Mouse (Mus musculus): ENCODE data around the gene Anapc2. TPM values are rescaled to one million over a fixed set of nuclear protein-coding genes. Genes with fewer than 3 reads are reported as not detected.

Anapc2 gene
- polyA plus RNA-seq, 1 experiment from 2014 or later = 89.0 TPM

- Histone ChIP-seq H3K27me3 (replicated peaks; ENCODE audit: insufficient read depth, low read length) (peaks cover 12% of the 10 kb centered on the region), H3K4me2 (replicated peaks; ENCODE audit: low read depth, low read length) (no peak overlapping the region)
- TF ChIP-seq CTCF (IDR thresholded peaks at IDR 0.05) (no peak), EP300 (IDR thresholded peaks at IDR 0.05) (no peak)
Observed at GRCm38 (mm10) chr2:25310969-25311368, 38.7 kb downstream of the Anapc2 start.

GRCm38 (mm10) chr2:25311491-25311891 is 39.2 kb downstream of the Anapc2 start:
- Histone ChIP-seq H3K27me3 (replicated peaks; ENCODE audit: insufficient read depth, low read length) (peaks cover 12% of the 10 kb centered on the region), H3K36me3 (ENCODE audit: insufficient read depth, low read length) (no peaks in the 10 kb centered on the region), H3K27ac (ENCODE audit: low read length) (no peak overlapping the region), H3K4me2 (replicated peaks; ENCODE audit: low read depth, low read length) (no peak overlapping the region), H3K4me3 (ENCODE audit: low read depth, low read length) (no peak overlapping the region), H3K4me1 (ENCODE audit: insufficient read depth, low read depth, low read length) (no peaks in the 10 kb centered on the region), H3K9ac (replicated peaks; ENCODE audit: low read depth) (no peak overlapping the region), H3K9me3 (ENCODE audit: low read length) (no peaks in the 10 kb centered on the region)
- 4% methylated on average over 11 of the region's 11 CpGs for WGBS
- ATAC-seq (no peak), DNase-seq (ENCODE audit: low spot score) (no peak)
- TF ChIP-seq CTCF (IDR thresholded peaks at IDR 0.05) = no peak
- TF ChIP-seq EP300 (IDR thresholded peaks at IDR 0.05) = no peak

More at GRCm38 (mm10) chr2:25310969-25311368, 38.7 kb downstream of the Anapc2 start:
- ATAC-seq = no peak
- no peak overlapping the region for H3K9ac ChIP-seq (replicated peaks; ENCODE audit: low read depth)
- H3K27ac ChIP-seq (ENCODE audit: low read length) = no peak overlapping the region
- DNase-seq (ENCODE audit: low spot score) = no peak
- no peaks in the 10 kb centered on the region for H3K36me3 ChIP-seq (ENCODE audit: insufficient read depth, low read length)
- no peaks in the 10 kb centered on the region for H3K4me1 ChIP-seq (ENCODE audit: insufficient read depth, low read depth, low read length)
- H3K9me3 ChIP-seq (ENCODE audit: low read length) = no peaks in the 10 kb centered on the region
- 3% methylated on average over 22 of the region's 22 CpGs for WGBS
- H3K4me3 ChIP-seq (ENCODE audit: low read depth, low read length) = no peak overlapping the region

DNA sequence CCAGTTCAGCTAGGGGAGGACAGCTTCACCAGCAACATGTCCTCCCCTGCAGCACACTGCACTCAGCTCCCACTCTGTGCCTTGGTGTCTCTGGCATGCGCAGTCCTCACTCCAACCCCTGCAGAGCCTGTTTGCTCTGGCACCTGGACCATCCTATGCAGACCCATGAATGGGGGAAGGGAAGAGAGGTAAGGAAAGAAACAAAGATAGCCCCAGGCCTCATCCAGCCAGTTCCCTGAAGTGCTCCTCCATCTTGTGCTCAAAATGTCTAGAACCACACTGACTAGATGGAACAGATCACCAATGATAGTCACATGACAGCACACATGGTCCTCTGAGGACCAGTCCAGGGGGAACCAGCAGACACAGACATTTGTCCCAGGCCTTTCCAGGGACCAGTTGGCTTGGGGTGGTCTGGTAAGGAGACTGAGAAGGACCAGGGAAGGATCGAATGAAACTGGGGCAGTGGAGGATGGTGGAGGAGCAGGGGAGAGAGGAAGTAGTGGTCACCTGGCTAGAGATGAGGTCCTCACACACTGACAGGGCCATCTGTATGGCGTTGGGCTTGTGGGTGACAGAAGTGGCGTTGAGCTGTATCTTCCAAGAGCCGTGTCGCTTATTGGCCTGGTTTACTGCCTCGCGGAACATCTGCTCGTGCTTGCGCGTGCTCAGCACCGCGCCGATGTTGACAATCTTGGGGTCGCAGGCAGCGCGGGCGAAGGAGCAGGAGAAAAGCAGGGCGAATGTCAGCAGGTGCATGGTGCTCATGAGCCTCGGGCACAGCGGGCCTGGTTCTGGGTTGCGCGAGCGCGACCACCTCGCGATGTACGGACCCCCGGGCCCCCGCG is 46.1 kb downstream of the Anapc2 start:
- DNase-seq (ENCODE audit: low spot score) (no peak), ATAC-seq (no peak)
- Histone ChIP-seq H3K9me3 (ENCODE audit: low read length) (no peaks in the 10 kb centered on the region), H3K9ac (replicated peaks; ENCODE audit: low read depth) (no peak overlapping the region), H3K4me1 (ENCODE audit: insufficient read depth, low read depth, low read length) (no peaks in the 10 kb centered on the region), H3K36me3 (ENCODE audit: insufficient read depth, low read length) (no peaks in the 10 kb centered on the region), H3K4me3 (ENCODE audit: low read depth, low read length) (no peak overlapping the region), H3K27me3 (replicated peaks; ENCODE audit: insufficient read depth, low read length) (peaks cover 8% of the 10 kb centered on the region), H3K4me2 (replicated peaks; ENCODE audit: low read depth, low read length) (peak overlapping the region; percentile 33), H3K27ac (ENCODE audit: low read length) (no peak overlapping the region)
- TF ChIP-seq CTCF (IDR thresholded peaks at IDR 0.05) (no peak), EP300 (IDR thresholded peaks at IDR 0.05) (no peak)
- WGBS = 4% methylated on average over 31 of the region's 31 CpGs

DNA sequence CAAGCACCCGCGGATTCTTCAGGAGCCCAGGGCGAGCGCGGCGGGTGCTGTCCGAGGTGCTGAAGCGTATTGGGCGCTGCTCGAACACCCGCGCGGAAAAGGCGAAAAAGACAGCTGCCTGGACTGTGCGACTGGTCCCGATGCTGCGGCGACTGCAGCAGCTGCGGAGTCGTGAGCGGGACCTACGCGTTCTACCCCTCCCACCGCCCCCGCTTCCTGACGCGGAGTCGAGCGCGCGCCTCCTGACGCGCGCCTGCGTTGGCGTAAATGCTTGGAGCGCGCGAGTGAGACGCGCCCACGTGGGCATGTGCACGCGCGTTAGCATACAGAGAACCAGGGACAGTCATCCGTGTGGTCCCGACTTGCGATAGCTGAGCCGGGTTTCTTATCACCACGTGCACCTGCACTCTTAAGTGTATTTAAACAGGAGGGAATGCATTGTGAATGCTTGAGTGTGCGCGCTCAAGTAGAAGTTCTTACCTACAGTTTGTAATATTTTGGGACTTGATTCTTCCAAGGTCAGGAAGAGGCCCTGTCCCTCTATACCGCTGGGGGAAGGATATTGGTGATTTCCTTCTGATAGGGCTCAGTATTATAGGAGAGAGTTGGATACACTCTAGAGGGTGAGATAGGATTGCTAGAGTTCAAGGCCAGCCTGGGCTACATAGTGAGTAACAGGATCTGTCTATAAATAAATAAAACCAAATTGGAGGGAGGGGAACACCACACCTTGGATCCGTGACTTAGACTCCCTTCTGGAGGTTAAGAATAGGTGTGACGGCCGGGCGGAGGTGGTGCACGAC is 46.9 kb downstream of the Anapc2 start, which contains the start of gene Grin1:
TSS of gene Grin1 (minus strand) at position 217 of the 803 bp plus-strand sequence.
- H3K4me3 ChIP-seq (ENCODE audit: low read depth, low read length) = no peak within 1 kb of the TSS

DNA sequence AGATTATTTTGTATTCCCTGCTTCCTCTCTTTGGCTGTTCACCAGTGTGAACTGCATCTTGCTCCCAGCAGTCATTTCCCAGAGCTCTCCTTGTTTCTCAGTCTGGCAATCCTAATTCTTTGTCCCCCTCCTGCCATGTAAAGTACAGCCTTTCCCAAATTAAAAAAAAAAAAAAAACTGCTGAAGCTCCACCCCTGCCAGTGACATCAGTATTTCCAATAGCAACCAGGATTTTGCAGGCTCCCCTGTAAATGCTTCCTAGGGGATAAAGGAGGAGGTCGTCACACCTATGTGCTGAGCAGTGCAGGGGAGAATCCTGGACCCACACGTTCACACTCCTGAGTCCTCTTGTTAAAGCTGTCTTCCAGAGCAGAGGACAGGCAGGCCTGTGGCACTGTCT is 47.8 kb downstream of the Anapc2 start:
- no peak overlapping the region for H3K4me2 ChIP-seq (replicated peaks; ENCODE audit: low read depth, low read length)
- no peaks in the 10 kb centered on the region for H3K4me1 ChIP-seq (ENCODE audit: insufficient read depth, low read depth, low read length)
- no peak for ATAC-seq
- TF ChIP-seq EP300 (IDR thresholded peaks at IDR 0.05) (no peak), CTCF (IDR thresholded peaks at IDR 0.05) (no peak)
- 33% methylated on average over 2 of the region's 2 CpGs for WGBS
- H3K9ac ChIP-seq (replicated peaks; ENCODE audit: low read depth) = no peak overlapping the region
- no peaks in the 10 kb centered on the region for H3K36me3 ChIP-seq (ENCODE audit: insufficient read depth, low read length)
- DNase-seq (ENCODE audit: low spot score) = no peak
- H3K27ac ChIP-seq (ENCODE audit: low read length) = no peak overlapping the region
- H3K9me3 ChIP-seq (ENCODE audit: low read length) = no peaks in the 10 kb centered on the region
- H3K4me3 ChIP-seq (ENCODE audit: low read depth, low read length) = no peak overlapping the region
- H3K27me3 ChIP-seq (replicated peaks; ENCODE audit: insufficient read depth, low read length) = peaks cover 8% of the 10 kb centered on the region

More for the DNA sequence above, 46.9 kb downstream of the Anapc2 start, which contains the start of gene Grin1:
- DNase-seq (ENCODE audit: low spot score) (peak; percentile 59), ATAC-seq (peak; percentile 55)
- Histone ChIP-seq H3K4me1 (ENCODE audit: insufficient read depth, low read depth, low read length) (no peaks in the 10 kb centered on the region), H3K27me3 (replicated peaks; ENCODE audit: insufficient read depth, low read length) (peaks cover 8% of the 10 kb centered on the region), H3K27ac (ENCODE audit: low read length) (no peak within 1 kb of the TSS), H3K36me3 (ENCODE audit: insufficient read depth, low read length) (no peaks in the 10 kb centered on the region), H3K9ac (replicated peaks; ENCODE audit: low read depth) (no peak within 1 kb of the TSS), H3K9me3 (ENCODE audit: low read length) (no peaks in the 10 kb centered on the region), H3K4me2 (replicated peaks; ENCODE audit: low read depth, low read length) (peak within 1 kb of the TSS; percentile 33)
- 11% methylated on average over 58 of the region's 58 CpGs for WGBS
- TF ChIP-seq CTCF (IDR thresholded peaks at IDR 0.05) (no peak), EP300 (IDR thresholded peaks at IDR 0.05) (no peak)

DNA sequence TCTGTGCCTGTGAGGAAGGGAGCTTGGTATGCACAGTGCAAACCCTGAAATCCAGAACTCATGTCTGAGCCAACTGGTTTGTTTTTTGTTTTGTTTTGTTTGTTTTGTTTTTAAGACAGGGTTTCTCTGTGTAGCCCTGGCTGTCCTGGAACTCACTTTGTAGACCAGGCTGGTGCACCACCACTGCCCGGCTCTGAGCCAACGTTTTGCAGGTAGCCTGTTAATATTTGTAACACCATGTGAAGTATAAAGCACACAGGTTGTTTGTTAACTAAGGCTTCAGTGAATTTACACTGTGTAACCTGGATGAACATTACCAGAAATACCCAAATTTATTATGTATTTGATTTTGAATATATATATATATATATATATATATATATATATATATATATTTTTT is 53.8 kb downstream of the Anapc2 start:
- Histone ChIP-seq H3K9ac (replicated peaks; ENCODE audit: low read depth) (no peak overlapping the region), H3K9me3 (ENCODE audit: low read length) (no peaks in the 10 kb centered on the region), H3K4me1 (ENCODE audit: insufficient read depth, low read depth, low read length) (no peaks in the 10 kb centered on the region), H3K4me2 (replicated peaks; ENCODE audit: low read depth, low read length) (no peak overlapping the region), H3K27me3 (replicated peaks; ENCODE audit: insufficient read depth, low read length) (no peaks in the 10 kb centered on the region), H3K27ac (ENCODE audit: low read length) (no peak overlapping the region), H3K4me3 (ENCODE audit: low read depth, low read length) (no peak overlapping the region), H3K36me3 (ENCODE audit: insufficient read depth, low read length) (no peaks in the 10 kb centered on the region)
- WGBS = 75% methylated on average over 2 of the region's 2 CpGs
- TF ChIP-seq EP300 (IDR thresholded peaks at IDR 0.05) = no peak
- TF ChIP-seq CTCF (IDR thresholded peaks at IDR 0.05) = no peak
- no peak for DNase-seq (ENCODE audit: low spot score)
- ATAC-seq = no peak

Measured in lung, postnatal 0 days (tissue).